Mouse (Mus musculus): Measurements from ENCODE around the gene Nit2. TPM values are rescaled to one million over a fixed set of nuclear protein-coding genes. Genes with fewer than 3 reads are reported as not detected.

Nit2 gene
- polyA plus RNA-seq (2012; rRNA removed), result 4.2 and 5.5 TPM in 2 replicates

DNA sequence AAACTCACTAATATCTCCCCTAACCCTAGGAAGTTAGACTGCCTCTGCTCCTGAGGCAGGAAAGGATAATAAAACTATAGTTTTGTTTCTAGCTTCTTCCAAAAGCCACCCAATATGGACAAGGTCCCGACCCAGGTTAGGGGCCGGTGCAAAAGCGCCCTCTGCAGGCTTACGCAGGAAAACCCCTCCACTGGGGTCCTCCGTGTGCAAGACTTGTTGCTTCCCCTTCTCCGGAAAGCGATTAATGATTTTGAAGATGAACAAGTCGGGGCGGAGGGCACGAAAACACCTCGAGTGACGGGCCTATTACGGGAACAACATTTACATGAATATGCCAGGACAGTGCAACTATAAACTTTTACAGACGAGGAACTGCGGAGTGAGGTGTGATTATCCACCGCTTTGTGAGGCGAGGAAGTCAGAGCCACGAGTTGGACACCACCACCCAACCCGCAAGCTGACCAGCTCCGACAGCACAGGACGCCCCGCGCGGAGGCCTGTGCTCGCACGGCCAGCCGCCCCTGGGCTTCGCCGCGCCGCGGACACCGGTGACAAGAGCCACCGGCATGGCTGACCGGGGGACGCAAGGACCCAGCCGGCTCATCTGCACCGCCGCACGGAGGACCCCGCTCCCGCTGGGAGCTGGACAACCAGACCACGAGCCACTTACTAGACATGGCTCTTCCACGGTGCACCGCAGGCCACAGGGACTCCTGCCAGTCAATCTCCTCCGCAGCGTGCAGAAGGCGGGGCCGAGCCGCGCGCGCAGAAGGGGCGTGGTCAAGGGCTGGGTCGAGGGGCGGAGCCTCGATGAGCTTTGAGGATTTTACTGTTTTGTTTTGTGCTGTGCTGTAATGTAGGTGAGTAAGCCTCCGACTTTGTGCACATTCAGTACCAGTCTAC is at the start of gene Nit2:
Gene Nit2, minus strand, starts transcription at position 731 of the 903 bp plus-strand sequence.

DNA sequence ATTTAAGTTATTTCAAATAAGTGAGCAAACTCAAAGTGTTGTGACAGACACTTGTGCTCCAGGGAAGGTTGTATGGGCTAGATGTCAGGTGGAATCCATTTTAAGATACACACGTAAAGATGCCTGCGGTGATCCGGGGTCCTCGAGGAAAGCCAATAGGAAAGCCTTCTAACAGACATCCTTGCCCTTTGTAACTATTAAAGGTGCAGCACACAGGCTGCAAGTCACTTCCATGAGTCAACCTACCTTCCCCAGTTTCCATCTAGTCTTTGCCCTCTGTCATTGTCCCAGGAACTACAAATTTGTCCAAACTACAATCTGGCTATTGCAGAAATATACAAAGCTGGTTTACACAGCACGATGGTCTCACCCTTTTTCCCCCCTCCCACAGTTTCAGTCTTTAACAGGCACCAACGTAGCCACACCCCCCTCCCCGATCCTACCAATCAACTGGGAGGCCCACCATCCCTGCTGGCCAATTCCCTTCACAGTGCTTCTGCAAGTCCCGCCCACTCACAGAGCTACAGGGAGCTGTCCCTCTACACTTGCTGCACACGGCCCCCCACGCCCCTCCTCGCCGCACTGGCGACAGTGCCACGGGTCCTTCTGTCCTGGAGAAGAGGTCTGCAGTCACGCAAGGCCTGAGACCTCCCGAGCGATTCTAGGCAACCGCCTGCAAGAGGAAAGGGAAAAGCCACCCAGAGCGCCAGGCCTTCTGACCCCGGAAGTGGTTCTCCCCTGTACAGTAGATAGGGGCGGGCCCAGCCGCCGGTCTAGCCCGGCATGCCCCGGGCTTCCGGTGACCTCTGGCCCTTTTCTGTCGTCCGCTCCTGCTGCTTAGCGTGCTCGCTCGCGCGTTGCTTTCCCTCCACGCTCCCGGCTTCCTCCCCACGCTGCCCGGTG is 46.0 kb downstream of the Nit2 start, which contains the start of gene Tomm70a:
Gene Tomm70a, plus strand, starts transcription at position 791 of the 903 bp plus-strand sequence.

Other genes starting within 250 kb of the Nit2 start
- gene Lnp1, start 239.3 kb downstream of the Nit2 start, polyA plus RNA-seq (2012; rRNA removed), result not detected in 2 replicates
- gene Tmem45a2, start 96.0 kb downstream of the Nit2 start, polyA plus RNA-seq (2012; rRNA removed), result 0.06 TPM in 2 replicates
- gene Tomm70a, start 45.6 kb downstream of the Nit2 start, polyA plus RNA-seq (2012; rRNA removed), result 3.4 and 4.8 TPM in 2 replicates
- 0.82 and 1.2 TPM in 2 replicates for gene Tbc1d23, start 64.2 kb upstream of the Nit2 start, polyA plus RNA-seq (2012; rRNA removed)
- not detected in 2 replicates for gene Tmem30c, start 125.5 kb upstream of the Nit2 start, polyA plus RNA-seq (2012; rRNA removed)
- gene Filip1l, start 185.8 kb upstream of the Nit2 start, polyA plus RNA-seq (2012; rRNA removed), result 1.8 and 2.4 TPM in 2 replicates

All from stomach, adult 2 months (tissue).